Mouse (Mus musculus) cerebellum, adult 18-20 months (tissue): ENCODE measurements around the gene Mat1a.
A peak's percentile ranks its signal among the peaks of the same experiment; 100 is the strongest.

Experiments used
- DNase-seq, 2 experiments: peaks; one replicate each; pipeline ENCODE4 v3.0.0; 2021

Gene Mat1a

GRCm38 (mm10) chr14:41104853-41105444, at the start of gene Mat1a:
Gene Mat1a, plus strand, starts transcription at chr14:41105035.
- no peak for DNase-seq

GRCm38 (mm10) chr14:41065168-41065567, 39.7 kb upstream of the Mat1a start:
- DNase-seq = no peak

- DNase-seq = no peak
Measured at GRCm38 (mm10) chr14:41066416-41066815, 38.4 kb upstream of the Mat1a start.

GRCm38 (mm10) chr14:41069108-41069507, 35.7 kb upstream of the Mat1a start, which contains the start of gene Dydc2:
Gene Dydc2, minus strand, starts transcription at chr14:41069208.
- no peak for DNase-seq

GRCm38 (mm10) chr14:41070343-41070742, 34.5 kb upstream of the Mat1a start:
- DNase-seq = no peak

- peak; percentile 31 to 53 for DNase-seq
Measured at GRCm38 (mm10) chr14:41072229-41072943, 32.4 kb upstream of the Mat1a start, which contains the start of gene Dydc1. Gene Dydc1, plus strand, starts transcription at chr14:41072911.

- DNase-seq = no peak
Measured at GRCm38 (mm10) chr14:41072944-41073275, 31.9 kb upstream of the Mat1a start.

GRCm38 (mm10) chr14:41082408-41082807, 22.4 kb upstream of the Mat1a start:
- DNase-seq = no peak

GRCm38 (mm10) chr14:41087509-41087908, 17.3 kb upstream of the Mat1a start:
- peak; percentile 8 to 14 for DNase-seq

- peak in 1 of 2 experiments; percentile 6 for DNase-seq
Measured at GRCm38 (mm10) chr14:41090777-41091176, 14.1 kb upstream of the Mat1a start.

GRCm38 (mm10) chr14:41094114-41094513, 10.7 kb upstream of the Mat1a start:
- no peak for DNase-seq

GRCm38 (mm10) chr14:41096296-41096860, 8.5 kb upstream of the Mat1a start:
- no peak for DNase-seq

- DNase-seq = no peak
Measured at GRCm38 (mm10) chr14:41098726-41099125, 6.1 kb upstream of the Mat1a start.

- no peak for DNase-seq
Measured at GRCm38 (mm10) chr14:41100712-41101111, 4.1 kb upstream of the Mat1a start.

GRCm38 (mm10) chr14:41101242-41101641, 3.6 kb upstream of the Mat1a start:
- no peak for DNase-seq

GRCm38 (mm10) chr14:41102269-41102668, 2.6 kb upstream of the Mat1a start:
- DNase-seq = no peak

GRCm38 (mm10) chr14:41111031-41111668, 6.3 kb downstream of the Mat1a start:
- DNase-seq = no peak

- no peak for DNase-seq
Measured at GRCm38 (mm10) chr14:41112944-41113343, 8.1 kb downstream of the Mat1a start.

GRCm38 (mm10) chr14:41116271-41116670, 11.4 kb downstream of the Mat1a start:
- DNase-seq = peak in 1 of 2 experiments; percentile 6

- DNase-seq = no peak
Measured at GRCm38 (mm10) chr14:41124683-41125082, 19.8 kb downstream of the Mat1a start.

GRCm38 (mm10) chr14:41127997-41128396, 23.2 kb downstream of the Mat1a start:
- DNase-seq = no peak

GRCm38 (mm10) chr14:41131540-41131939, 26.7 kb downstream of the Mat1a start, which contains the start of gene Sftpa1:
Gene Sftpa1, plus strand, starts transcription at chr14:41131782.
- DNase-seq = no peak

GRCm38 (mm10) chr14:41137006-41137405, 32.2 kb downstream of the Mat1a start:
- no peak for DNase-seq

- DNase-seq = no peak
Measured at GRCm38 (mm10) chr14:41140686-41141085, 35.9 kb downstream of the Mat1a start.
